Mouse (Mus musculus): ENCODE results near the gene Ablim1.

DNA sequence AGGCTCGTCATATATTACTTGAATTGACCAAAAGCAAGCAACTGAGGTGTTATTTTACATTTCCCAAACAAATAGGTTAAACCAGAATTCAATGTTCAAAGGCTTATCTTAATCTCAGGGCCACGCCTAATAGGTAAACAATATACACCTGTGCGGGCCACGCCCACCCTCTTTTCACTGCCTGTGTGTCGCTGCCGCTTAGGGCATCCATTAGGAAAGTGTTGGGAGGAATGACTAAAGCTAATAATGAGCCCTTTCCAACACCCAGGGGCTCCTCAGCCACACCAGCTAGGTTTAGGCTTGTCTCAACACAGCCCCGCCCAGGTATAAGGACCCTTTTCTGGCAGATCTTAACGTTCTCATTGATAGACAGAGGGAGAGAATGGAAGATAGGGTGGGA is 118.1 kb downstream of the Ablim1 start:
- TF ChIP-seq GATA1 (IDR thresholded peaks at IDR 0.05; ENCODE audit: low read length) (no peak), TAL1 (IDR thresholded peaks at IDR 0.05; ENCODE audit: low read length) (no peak)
